Mouse (Mus musculus): ENCODE data around the gene Klk8. TPM values are rescaled to one million over a fixed set of nuclear protein-coding genes. Genes with fewer than 3 reads are reported as not detected.
A peak's percentile ranks its signal among the peaks of the same experiment; 100 is the strongest.

The Klk8 gene
- polyA plus RNA-seq, 1 experiment from 2014 or later, result 24.2 TPM

DNA sequence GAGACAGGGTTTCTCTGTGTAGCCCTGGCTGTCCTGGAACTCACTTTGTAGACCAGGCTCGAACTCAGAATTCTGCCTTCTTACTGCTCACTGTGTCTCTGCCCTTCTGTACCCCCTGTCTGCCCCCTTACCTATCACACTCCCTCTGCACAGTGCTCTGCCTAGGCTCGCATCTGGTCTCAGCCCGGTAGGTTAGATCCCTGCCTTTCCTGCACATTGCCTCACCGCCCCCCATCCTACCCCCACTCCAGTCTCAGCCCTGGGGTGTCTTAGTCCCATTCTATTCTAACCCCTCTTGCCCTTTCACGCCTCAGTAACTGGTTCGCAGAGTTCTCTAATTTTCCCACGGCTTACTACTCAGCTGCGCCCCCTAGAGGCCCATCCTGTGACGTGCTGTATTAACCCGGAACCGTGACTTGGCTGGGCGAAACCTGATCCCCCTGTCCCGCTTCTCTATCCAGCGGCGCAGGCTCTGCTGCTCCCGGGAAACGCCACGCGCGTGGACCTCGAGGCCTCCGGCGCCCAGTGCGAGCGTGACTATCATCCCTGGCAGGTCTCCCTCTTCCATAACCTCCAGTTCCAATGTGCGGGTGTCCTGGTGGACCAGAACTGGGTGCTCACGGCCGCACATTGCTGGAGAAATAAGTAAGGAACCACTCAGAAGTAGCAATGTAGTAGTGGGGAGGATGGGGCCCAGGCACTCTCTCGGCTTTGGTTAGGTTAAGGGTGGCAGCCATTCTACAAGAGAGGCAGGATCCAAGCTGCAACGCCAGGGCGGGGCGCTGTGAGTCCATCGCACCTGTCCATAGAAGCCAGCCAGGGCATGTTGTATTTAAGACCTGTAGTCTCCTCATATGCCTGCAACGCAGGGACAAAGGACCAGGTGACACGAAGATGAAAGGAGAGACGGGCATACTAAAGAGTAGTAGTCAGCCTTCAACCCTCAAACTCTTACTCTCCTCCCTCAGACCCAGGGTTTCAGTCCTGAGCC is 14.8 kb upstream of the Klk8 start:
- H3K4me2 ChIP-seq (ENCODE audit: low read depth, low read length), result peak overlapping the region; percentile 68
- WGBS, result 8% methylated on average over 36 of the region's 36 CpGs

DNA sequence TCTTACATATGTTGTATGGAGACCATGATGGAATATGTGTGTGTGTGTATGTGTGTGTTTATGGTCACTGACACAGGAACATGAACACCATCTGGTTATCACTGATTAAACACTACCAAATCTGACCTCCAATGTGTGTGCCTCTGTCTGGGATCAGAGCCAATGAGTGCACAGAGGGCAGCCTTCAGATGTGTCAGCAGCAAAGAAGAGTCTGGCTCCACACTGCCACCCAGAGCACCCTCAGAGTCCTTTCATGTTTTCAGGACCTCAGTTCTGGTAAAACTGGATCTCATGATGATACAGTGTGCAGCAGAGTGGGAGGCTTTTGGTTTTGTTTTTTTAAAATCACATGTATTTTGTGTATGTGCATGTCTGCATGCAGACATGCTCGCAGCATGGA is 12.1 kb upstream of the Klk8 start:
- Histone ChIP-seq H3K27me3 (ENCODE audit: control insufficient read depth, insufficient read depth, low read depth, low read length) (no peaks in the 10 kb centered on the region), H3K4me3 (ENCODE audit: low read length) (no peak overlapping the region), H3K4me2 (ENCODE audit: low read depth, low read length) (no peak overlapping the region), H3K9me3 (ENCODE audit: control insufficient read depth, low read length) (no peaks in the 10 kb centered on the region), H3K36me3 (ENCODE audit: control insufficient read depth, insufficient read depth, low read length) (no peaks in the 10 kb centered on the region), H3K9ac (ENCODE audit: low read length) (no peak overlapping the region), H3K27ac (ENCODE audit: low read length) (no peak overlapping the region), H3K4me1 (replicated peaks; ENCODE audit: control insufficient read depth, insufficient read depth, low read length) (peaks cover 3% of the 10 kb centered on the region)
- WGBS, result 75% methylated on average over 1 of the region's 1 CpGs
- ATAC-seq (ENCODE audit: low read depth), result no peak

More for the DNA sequence above, 14.8 kb upstream of the Klk8 start:
- peak overlapping the region; percentile 35 for H3K4me3 ChIP-seq (ENCODE audit: low read length)
- H3K36me3 ChIP-seq (ENCODE audit: control insufficient read depth, insufficient read depth, low read length), result no peaks in the 10 kb centered on the region
- peak; percentile 78 for ATAC-seq (ENCODE audit: low read depth)
- H3K27ac ChIP-seq (ENCODE audit: low read length), result no peak overlapping the region
- H3K9ac ChIP-seq (ENCODE audit: low read length), result peak overlapping the region; percentile 61
- H3K27me3 ChIP-seq (ENCODE audit: control insufficient read depth, insufficient read depth, low read depth, low read length), result no peaks in the 10 kb centered on the region
- peaks cover 3% of the 10 kb centered on the region for H3K4me1 ChIP-seq (replicated peaks; ENCODE audit: control insufficient read depth, insufficient read depth, low read length)
- no peaks in the 10 kb centered on the region for H3K9me3 ChIP-seq (ENCODE audit: control insufficient read depth, low read length)

DNA sequence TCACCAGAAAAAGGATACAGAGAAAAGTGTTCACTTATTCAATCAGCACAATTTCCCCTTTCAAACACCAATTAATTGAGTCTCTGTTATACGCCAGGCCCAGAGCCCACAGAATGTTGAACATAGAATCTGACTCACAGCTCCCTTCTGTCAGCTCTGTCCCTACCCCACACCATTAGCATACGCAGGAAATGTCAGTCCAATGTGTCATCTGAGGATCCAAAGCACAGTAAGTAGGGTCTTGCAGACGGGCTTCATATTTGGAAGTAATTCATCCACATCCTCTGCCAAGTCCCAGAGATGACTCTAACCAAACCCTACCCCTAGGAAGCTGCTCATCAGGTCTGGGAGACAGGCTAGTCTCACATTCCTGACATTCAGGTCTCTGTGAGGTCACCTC is 9.3 kb upstream of the Klk8 start:
- ATAC-seq (ENCODE audit: low read depth), result no peak
- 47% methylated on average over 3 of the region's 3 CpGs for WGBS
- H3K36me3 ChIP-seq (ENCODE audit: control insufficient read depth, insufficient read depth, low read length), result no peaks in the 10 kb centered on the region
- H3K4me3 ChIP-seq (ENCODE audit: low read length), result no peak overlapping the region
- H3K27me3 ChIP-seq (ENCODE audit: control insufficient read depth, insufficient read depth, low read depth, low read length), result no peaks in the 10 kb centered on the region
- no peak overlapping the region for H3K9ac ChIP-seq (ENCODE audit: low read length)
- no peak overlapping the region for H3K27ac ChIP-seq (ENCODE audit: low read length)
- no peaks in the 10 kb centered on the region for H3K4me1 ChIP-seq (replicated peaks; ENCODE audit: control insufficient read depth, insufficient read depth, low read length)
- H3K4me2 ChIP-seq (ENCODE audit: low read depth, low read length), result no peak overlapping the region
- H3K9me3 ChIP-seq (ENCODE audit: control insufficient read depth, low read length), result no peaks in the 10 kb centered on the region

GRCm38 (mm10) chr7:43789295-43789694 is 8.1 kb upstream of the Klk8 start:
- Histone ChIP-seq H3K27ac (ENCODE audit: low read length) (no peak overlapping the region), H3K9ac (ENCODE audit: low read length) (no peak overlapping the region), H3K36me3 (ENCODE audit: control insufficient read depth, insufficient read depth, low read length) (no peaks in the 10 kb centered on the region), H3K9me3 (ENCODE audit: control insufficient read depth, low read length) (no peaks in the 10 kb centered on the region), H3K4me2 (ENCODE audit: low read depth, low read length) (no peak overlapping the region), H3K27me3 (ENCODE audit: control insufficient read depth, insufficient read depth, low read depth, low read length) (no peaks in the 10 kb centered on the region), H3K4me1 (replicated peaks; ENCODE audit: control insufficient read depth, insufficient read depth, low read length) (no peaks in the 10 kb centered on the region), H3K4me3 (ENCODE audit: low read length) (no peak overlapping the region)
- ATAC-seq (ENCODE audit: low read depth), result no peak
- WGBS, result 53% methylated on average over 2 of the region's 2 CpGs

- no peak for ATAC-seq (ENCODE audit: low read depth)
- H3K36me3 ChIP-seq (ENCODE audit: control insufficient read depth, insufficient read depth, low read length), result no peaks in the 10 kb centered on the region
- H3K27me3 ChIP-seq (ENCODE audit: control insufficient read depth, insufficient read depth, low read depth, low read length), result 0 out of 2 replicates have a peak, but pooled peaks cover 2% of the 10 kb centered on the region
- H3K4me1 ChIP-seq (replicated peaks; ENCODE audit: control insufficient read depth, insufficient read depth, low read length), result peaks cover 6% of the 10 kb centered on the region
- no peak within 1 kb of the TSS for H3K4me2 ChIP-seq (ENCODE audit: low read depth, low read length)
- no peak within 1 kb of the TSS for H3K27ac ChIP-seq (ENCODE audit: low read length)
- 69% methylated on average over 7 of the region's 7 CpGs for WGBS
- H3K9ac ChIP-seq (ENCODE audit: low read length), result no peak within 1 kb of the TSS
- H3K9me3 ChIP-seq (ENCODE audit: control insufficient read depth, low read length), result no peaks in the 10 kb centered on the region
- no peak within 1 kb of the TSS for H3K4me3 ChIP-seq (ENCODE audit: low read length)
These were observed 5.8 kb upstream of the Klk8 start, which contains the start of gene Klk9 for GRCm38 (mm10) chr7:43791591-43791990. Gene Klk9, plus strand, starts transcription at chr7:43791891.

GRCm38 (mm10) chr7:43796355-43796754 is 1.0 kb upstream of the Klk8 start:
- ATAC-seq (ENCODE audit: low read depth), result peak; percentile 41; the same call in 1 of the 2 replicates
- no peaks in the 10 kb centered on the region for H3K36me3 ChIP-seq (ENCODE audit: control insufficient read depth, insufficient read depth, low read length)
- H3K9me3 ChIP-seq (ENCODE audit: control insufficient read depth, low read length), result no peaks in the 10 kb centered on the region
- 0 out of 2 replicates have a peak, but pooled peaks cover 5% of the 10 kb centered on the region for H3K27me3 ChIP-seq (ENCODE audit: control insufficient read depth, insufficient read depth, low read depth, low read length)
- WGBS, result 4% methylated on average over 8 of the region's 8 CpGs
- peak overlapping the region; percentile 62 for H3K4me3 ChIP-seq (ENCODE audit: low read length)
- peaks cover 16% of the 10 kb centered on the region for H3K4me1 ChIP-seq (replicated peaks; ENCODE audit: control insufficient read depth, insufficient read depth, low read length)
- no peak overlapping the region for H3K27ac ChIP-seq (ENCODE audit: low read length)
- H3K9ac ChIP-seq (ENCODE audit: low read length), result peak overlapping the region; percentile 62
- peak overlapping the region; percentile 87 for H3K4me2 ChIP-seq (ENCODE audit: low read depth, low read length)

DNA sequence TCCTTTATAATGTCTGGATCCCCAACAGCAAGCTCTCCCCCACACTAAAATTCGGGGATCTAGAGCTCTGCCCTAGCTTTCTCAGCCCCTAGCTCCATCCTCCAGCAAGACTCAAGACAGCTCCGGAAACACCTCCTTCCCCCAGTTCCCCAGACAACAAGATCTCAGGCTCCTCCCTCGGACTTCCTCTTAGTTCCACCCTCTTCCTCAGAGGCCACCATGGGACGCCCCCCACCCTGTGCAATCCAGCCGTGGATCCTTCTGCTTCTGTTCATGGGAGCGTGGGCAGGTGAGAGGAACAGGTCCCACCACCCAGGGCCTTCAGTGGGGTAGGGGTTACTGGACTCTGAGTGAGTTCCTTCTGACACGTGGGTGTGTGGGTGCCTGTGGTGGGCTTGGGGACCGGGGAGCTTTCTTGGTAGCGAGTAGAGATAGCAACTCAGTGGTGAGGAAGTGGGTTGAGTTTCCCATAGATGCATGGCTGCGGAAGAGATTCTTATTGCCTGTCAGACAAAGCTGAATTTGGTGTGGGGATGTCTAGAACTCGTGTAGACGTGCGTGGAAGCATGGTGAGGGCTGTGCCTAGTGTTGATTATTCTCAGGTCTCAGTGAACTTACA is 576 bp downstream of the Klk8 start:
- H3K36me3 ChIP-seq (ENCODE audit: control insufficient read depth, insufficient read depth, low read length), result no peaks in the 10 kb centered on the region
- H3K9me3 ChIP-seq (ENCODE audit: control insufficient read depth, low read length), result no peaks in the 10 kb centered on the region
- H3K4me3 ChIP-seq (ENCODE audit: low read length), result peak overlapping the region; percentile 62
- H3K27ac ChIP-seq (ENCODE audit: low read length), result no peak overlapping the region
- H3K27me3 ChIP-seq (ENCODE audit: control insufficient read depth, insufficient read depth, low read depth, low read length), result 0 out of 2 replicates have a peak, but pooled peaks cover 5% of the 10 kb centered on the region
- 34% methylated on average over 13 of the region's 13 CpGs for WGBS
- peak overlapping the region; percentile 62 for H3K9ac ChIP-seq (ENCODE audit: low read length)
- peak; percentile 54 for ATAC-seq (ENCODE audit: low read depth)
- peak overlapping the region; percentile 87 for H3K4me2 ChIP-seq (ENCODE audit: low read depth, low read length)
- H3K4me1 ChIP-seq (replicated peaks; ENCODE audit: control insufficient read depth, insufficient read depth, low read length), result peaks cover 16% of the 10 kb centered on the region

- no peak for ATAC-seq (ENCODE audit: low read depth)
- H3K9me3 ChIP-seq (ENCODE audit: control insufficient read depth, low read length), result no peaks in the 10 kb centered on the region
- WGBS, result 70% methylated on average over 7 of the region's 7 CpGs
- no peak overlapping the region for H3K4me2 ChIP-seq (ENCODE audit: low read depth, low read length)
- H3K36me3 ChIP-seq (ENCODE audit: control insufficient read depth, insufficient read depth, low read length), result no peaks in the 10 kb centered on the region
- H3K27ac ChIP-seq (ENCODE audit: low read length), result no peak overlapping the region
- peaks cover 16% of the 10 kb centered on the region for H3K4me1 ChIP-seq (replicated peaks; ENCODE audit: control insufficient read depth, insufficient read depth, low read length)
- H3K9ac ChIP-seq (ENCODE audit: low read length), result no peak overlapping the region
- H3K27me3 ChIP-seq (ENCODE audit: control insufficient read depth, insufficient read depth, low read depth, low read length), result 0 out of 2 replicates have a peak, but pooled peaks cover 5% of the 10 kb centered on the region
- no peak overlapping the region for H3K4me3 ChIP-seq (ENCODE audit: low read length)
These were observed 2.5 kb downstream of the Klk8 start for GRCm38 (mm10) chr7:43799876-43800275.

DNA sequence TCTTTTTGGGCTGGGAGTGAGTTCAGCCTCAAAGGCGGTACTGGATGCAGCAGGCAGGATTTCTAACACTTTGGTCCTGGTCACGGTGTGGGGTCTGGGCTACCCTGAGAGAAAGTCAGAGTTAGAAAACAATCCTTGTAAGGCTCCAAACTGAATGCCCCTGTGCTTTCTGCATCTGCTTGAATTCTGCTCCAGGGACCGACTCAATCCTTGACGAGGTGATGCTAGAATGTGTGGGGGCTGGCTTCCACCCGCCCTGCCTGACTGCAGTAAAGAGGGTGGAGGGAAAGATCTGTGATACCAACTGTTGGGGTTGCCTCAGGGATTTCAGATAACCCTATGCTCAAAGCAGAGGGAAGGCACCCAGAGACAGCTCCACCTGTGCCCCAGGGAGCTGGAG is 13.6 kb downstream of the Klk8 start, which contains the start of gene Klk7:
TSS of gene Klk7 (plus strand) at position 301 of the 400 bp plus-strand sequence.
- Histone ChIP-seq H3K4me2 (ENCODE audit: low read depth, low read length) (no peak within 1 kb of the TSS), H3K27me3 (ENCODE audit: control insufficient read depth, insufficient read depth, low read depth, low read length) (no peaks in the 10 kb centered on the region), H3K27ac (ENCODE audit: low read length) (no peak within 1 kb of the TSS), H3K4me1 (replicated peaks; ENCODE audit: control insufficient read depth, insufficient read depth, low read length) (no peaks in the 10 kb centered on the region), H3K4me3 (ENCODE audit: low read length) (no peak within 1 kb of the TSS), H3K9ac (ENCODE audit: low read length) (no peak within 1 kb of the TSS), H3K9me3 (ENCODE audit: control insufficient read depth, low read length) (no peaks in the 10 kb centered on the region), H3K36me3 (ENCODE audit: control insufficient read depth, insufficient read depth, low read length) (no peaks in the 10 kb centered on the region)
- ATAC-seq (ENCODE audit: low read depth), result no peak
- WGBS, result 31% methylated on average over 5 of the region's 5 CpGs

Data from lung, embryonic 16.5 days (tissue).